Mouse (Mus musculus) kidney, embryonic 15.5 days (tissue): Measurements from ENCODE around the gene Trpm3. TPM values are rescaled to one million over a fixed set of nuclear protein-coding genes. Genes with fewer than 3 reads are reported as not detected.
A peak's percentile ranks its signal among the peaks of the same experiment; 100 is the strongest.

Source experiments
- ATAC-seq: fragments of 200-750 bp; cut with Nextera tagmentation; replicated peaks from 2 replicates; pipeline ENCODE4 v1.8.0; 2017; ENCODE audit warnings: moderate TSS enrichment; ENCODE audit not compliant: low FRiP score
- H3K27ac ChIP-seq: fragments of 300-500 bp; sonication (generic); 2 replicates; pipeline ENCODE4 v1.5.1; 2015; ENCODE audit warnings: mild to moderate bottlenecking, inconsistent platforms
- H3K27me3 ChIP-seq: fragments of 300-500 bp; sonication (generic); 2 replicates; pipeline ENCODE4 v1.6.1; 2015; ENCODE audit warnings: inconsistent platforms
- H3K36me3 ChIP-seq: fragments of 300-500 bp; sonication (generic); 2 replicates; pipeline ENCODE4 v1.6.1; 2015; ENCODE audit warnings: inconsistent platforms
- H3K4me1 ChIP-seq: fragments of 300-500 bp; sonication (generic); 2 replicates; pipeline ENCODE4 v1.6.1; 2015; ENCODE audit warnings: inconsistent platforms
- H3K4me2 ChIP-seq: fragments of 300-500 bp; sonication (generic); 2 replicates; pipeline ENCODE4 v1.6.1; 2015; ENCODE audit warnings: moderate library complexity, mild to moderate bottlenecking, inconsistent platforms
- H3K4me3 ChIP-seq: fragments of 300-500 bp; sonication (generic); replicated peaks from 2 replicates; pipeline ENCODE4 v1.5.1; 2015; ENCODE audit warnings: mild to moderate bottlenecking, inconsistent platforms
- H3K9ac ChIP-seq: fragments of 300-500 bp; sonication (generic); 2 replicates; pipeline ENCODE4 v1.6.1; 2015; ENCODE audit warnings: mild to moderate bottlenecking, inconsistent platforms
- H3K9me3 ChIP-seq: fragments of 300-500 bp; sonication (generic); replicated peaks from 2 replicates; pipeline ENCODE4 v1.6.1; 2016; ENCODE audit warnings: inconsistent platforms
- WGBS: fragments of 180-500 bp; shearing (Covaris S2); methylation state at CpG from one replicate; pipeline ENCODE4 v1.1.7; 2015; ENCODE audit warnings: mixed read lengths; 5-methylcytosine and 5-hydroxymethylcytosine counted together
- polyA plus RNA-seq: library from polyadenylated mRNA; unstranded; fragments of >200 nt; fragmentation: Nextera tagmentation; extraction: Ambion mirVana; gene quantifications from 2 replicates; pipeline ENCODE4 v1.2.1, GENCODE M21; 2015

The Trpm3 gene
- polyA plus RNA-seq, 1 experiment from 2014 or later = 3.5 TPM

DNA sequence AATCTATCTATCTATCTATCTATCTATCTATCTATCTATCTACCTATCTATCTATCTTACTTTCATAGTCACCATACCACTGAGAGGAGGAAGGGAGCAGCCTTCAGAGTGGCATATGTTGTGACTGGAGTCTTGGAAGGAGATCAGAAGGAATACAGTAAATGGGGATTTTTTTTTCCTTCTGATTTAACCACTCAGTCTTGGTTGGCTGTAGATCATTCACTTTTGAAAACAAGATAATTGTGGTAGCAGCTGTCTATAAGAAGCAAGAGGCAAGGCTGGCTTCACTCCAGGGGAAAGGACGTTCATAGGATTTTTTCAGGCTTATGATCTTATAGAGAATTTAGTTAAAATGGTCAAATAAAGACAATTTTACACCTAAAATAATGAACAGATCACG lies 188.0 kb downstream of the Trpm3 start:
- Histone ChIP-seq H3K4me3 (no peak overlapping the region), H3K4me2 (no peak overlapping the region), H3K27ac (no peak overlapping the region), H3K36me3 (no peaks in the 10 kb centered on the region), H3K9ac (no peak overlapping the region), H3K9me3 (no peaks in the 10 kb centered on the region), H3K27me3 (no peaks in the 10 kb centered on the region), H3K4me1 (no peaks in the 10 kb centered on the region)
- whole genome bisulfite sequencing = 61% methylated on average over 2 of the region's 2 CpGs
- no peak for ATAC-seq

DNA sequence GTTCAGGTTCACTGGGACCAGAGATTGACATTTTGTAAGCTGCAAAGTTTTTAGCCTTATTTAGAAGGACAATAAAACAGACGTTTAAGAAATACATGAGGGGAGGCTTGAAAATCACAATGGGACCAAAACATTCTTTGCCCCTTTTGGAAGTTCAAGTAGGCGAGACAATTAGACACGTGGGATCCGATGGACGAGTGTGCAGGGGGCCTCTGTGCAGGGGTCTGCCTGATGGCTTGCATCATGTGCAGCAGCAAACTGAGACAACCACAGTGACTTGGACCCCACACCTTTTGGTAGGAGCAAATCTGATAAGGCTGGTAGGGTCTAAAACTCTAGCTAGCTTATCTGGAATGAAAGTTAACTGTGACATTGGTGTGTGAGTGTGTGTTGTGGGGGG lies 188.4 kb downstream of the Trpm3 start:
- H3K9ac ChIP-seq = no peak overlapping the region
- WGBS = 54% methylated on average over 5 of the region's 5 CpGs
- H3K27ac ChIP-seq = no peak overlapping the region
- H3K4me2 ChIP-seq = no peak overlapping the region
- no peaks in the 10 kb centered on the region for H3K27me3 ChIP-seq
- no peak for ATAC-seq
- H3K4me1 ChIP-seq = no peaks in the 10 kb centered on the region
- no peak overlapping the region for H3K4me3 ChIP-seq
- H3K36me3 ChIP-seq = no peaks in the 10 kb centered on the region
- H3K9me3 ChIP-seq = no peaks in the 10 kb centered on the region

DNA sequence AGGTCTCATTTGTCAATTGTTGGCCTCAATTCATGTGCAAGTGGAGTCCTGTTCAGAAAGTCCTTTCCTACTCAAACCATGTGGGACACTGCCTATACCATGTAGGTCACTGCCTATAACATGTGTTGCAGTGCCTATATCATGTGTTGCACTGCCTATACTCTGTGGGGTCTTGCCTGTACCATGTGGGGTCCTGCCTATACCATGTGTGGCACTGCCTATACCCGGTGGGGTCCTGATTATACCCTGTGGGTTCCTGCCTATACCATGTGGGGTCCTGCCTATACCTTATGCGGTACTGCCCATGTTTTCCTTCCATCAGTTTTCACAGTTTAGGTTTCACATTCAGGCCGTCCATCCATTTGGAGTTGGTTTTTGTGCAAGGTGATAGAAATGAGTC lies 197.4 kb downstream of the Trpm3 start:
- 85% methylated on average over 3 of the region's 3 CpGs for WGBS
- Histone ChIP-seq H3K4me2 (no peak overlapping the region), H3K9ac (no peak overlapping the region), H3K9me3 (no peaks in the 10 kb centered on the region), H3K27me3 (no peaks in the 10 kb centered on the region), H3K27ac (no peak overlapping the region), H3K36me3 (no peaks in the 10 kb centered on the region), H3K4me1 (no peaks in the 10 kb centered on the region), H3K4me3 (no peak overlapping the region)
- peak; percentile 43; the same call in 1 of the 2 replicates for ATAC-seq

DNA sequence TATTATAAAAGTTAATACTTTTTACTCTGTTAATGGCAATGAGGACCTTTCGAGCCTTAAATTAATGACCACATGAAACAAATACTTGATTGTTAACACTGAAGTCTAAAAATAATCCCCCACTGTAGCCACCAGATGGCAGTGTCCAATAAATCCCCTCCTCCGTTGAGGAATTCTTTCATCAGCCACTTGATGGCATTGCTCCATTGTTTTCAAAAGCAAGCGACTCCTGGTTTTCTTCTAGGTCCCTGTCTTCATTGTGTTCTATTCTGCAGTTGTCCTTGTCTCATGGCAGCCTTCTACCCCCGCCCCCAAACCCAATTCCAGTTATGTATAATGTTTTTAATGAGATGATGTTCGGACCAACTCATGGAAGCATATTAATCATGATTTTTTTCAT lies 198.6 kb downstream of the Trpm3 start:
- Histone ChIP-seq H3K4me3 (no peak overlapping the region), H3K27me3 (no peaks in the 10 kb centered on the region), H3K9me3 (no peaks in the 10 kb centered on the region), H3K36me3 (no peaks in the 10 kb centered on the region), H3K4me2 (no peak overlapping the region), H3K4me1 (no peaks in the 10 kb centered on the region), H3K27ac (no peak overlapping the region), H3K9ac (no peak overlapping the region)
- WGBS = 15% methylated on average over 5 of the region's 5 CpGs
- 0 out of 2 replicates have a peak, but pooled peaks have one; percentile 46 for ATAC-seq

DNA sequence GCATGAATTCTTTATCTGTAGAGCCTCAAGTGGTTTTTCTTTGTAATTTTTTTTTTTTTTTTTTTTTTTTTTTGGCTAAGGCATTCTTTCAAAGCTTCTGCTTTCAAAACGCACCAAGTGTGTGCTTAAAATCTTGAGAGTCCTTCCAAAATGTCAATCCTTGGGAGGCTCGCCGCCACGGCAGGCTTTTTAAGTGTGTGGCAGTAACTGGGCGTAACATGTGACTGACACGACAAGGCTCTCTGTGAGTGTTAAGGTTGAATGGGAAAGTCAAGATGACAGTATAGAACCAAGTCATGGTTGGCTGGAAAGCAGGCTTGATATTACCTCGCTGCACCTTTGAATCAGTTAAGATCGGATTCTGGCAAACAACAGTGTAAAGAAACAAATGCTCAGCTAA lies 200.1 kb downstream of the Trpm3 start:
- no peak overlapping the region for H3K27ac ChIP-seq
- no peaks in the 10 kb centered on the region for H3K27me3 ChIP-seq
- no peaks in the 10 kb centered on the region for H3K36me3 ChIP-seq
- no peak overlapping the region for H3K4me3 ChIP-seq
- H3K4me1 ChIP-seq = no peaks in the 10 kb centered on the region
- H3K4me2 ChIP-seq = no peak overlapping the region
- H3K9me3 ChIP-seq = no peaks in the 10 kb centered on the region
- no peak overlapping the region for H3K9ac ChIP-seq
- no peak for ATAC-seq
- 79% methylated on average over 8 of the region's 8 CpGs for WGBS

DNA sequence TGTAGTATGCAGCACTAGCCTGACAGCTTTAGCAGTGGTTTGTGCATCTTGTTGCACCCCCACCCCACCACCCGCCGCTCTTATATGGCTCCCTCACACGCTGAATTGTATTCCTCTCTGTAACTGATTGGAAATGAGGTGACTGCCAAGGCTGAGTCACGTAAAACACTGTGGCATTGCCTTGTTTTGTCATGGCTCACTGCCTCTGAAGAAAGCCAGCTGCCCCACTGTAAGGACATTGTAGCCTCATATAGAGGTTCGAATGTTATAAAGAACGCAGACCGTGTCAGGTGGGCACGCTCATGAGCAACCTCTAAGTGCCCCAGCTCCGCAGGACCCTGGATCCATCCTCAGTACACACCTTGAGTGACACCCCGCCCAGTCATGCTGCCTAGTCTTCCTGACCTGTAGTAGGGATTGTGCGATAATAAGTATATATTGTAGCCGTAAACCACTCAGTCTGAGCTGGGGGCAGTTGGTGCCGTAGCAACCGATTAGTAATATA lies 215.2 kb downstream of the Trpm3 start:
- Histone ChIP-seq H3K4me2 (0 out of 2 replicates have a peak overlapping the region, but pooled peaks have one; percentile 2), H3K27me3 (no peaks in the 10 kb centered on the region), H3K36me3 (no peaks in the 10 kb centered on the region), H3K4me1 (peaks cover 6% of the 10 kb centered on the region; the same call in 1 of the 2 replicates), H3K27ac (no peak overlapping the region), H3K9ac (no peak overlapping the region), H3K4me3 (no peak overlapping the region), H3K9me3 (no peaks in the 10 kb centered on the region)
- 53% methylated on average over 14 of the region's 14 CpGs for WGBS
- ATAC-seq = peak; percentile 75

DNA sequence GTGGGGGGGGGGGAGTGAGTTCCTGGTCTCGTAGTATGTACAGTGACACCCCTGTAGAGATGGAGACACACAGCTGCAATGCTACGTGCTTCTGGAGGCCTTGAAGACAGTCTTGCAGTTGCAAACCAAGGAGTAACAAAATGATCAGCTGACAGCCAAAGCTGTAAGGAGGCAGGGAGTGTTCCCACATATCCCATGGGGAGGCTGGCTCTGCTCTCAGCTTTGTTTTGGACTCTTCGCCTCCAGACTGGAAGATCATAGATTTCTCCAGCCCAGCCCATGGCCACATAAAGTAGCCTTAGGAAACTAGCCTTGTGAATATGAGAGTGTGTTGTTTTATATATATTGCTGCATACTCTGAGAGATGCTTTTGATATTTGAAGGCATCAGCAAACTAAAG lies 248.0 kb downstream of the Trpm3 start:
- Histone ChIP-seq H3K27ac (no peak overlapping the region), H3K4me3 (no peak overlapping the region), H3K9me3 (no peaks in the 10 kb centered on the region), H3K4me2 (no peak overlapping the region), H3K4me1 (no peaks in the 10 kb centered on the region), H3K36me3 (no peaks in the 10 kb centered on the region), H3K9ac (no peak overlapping the region), H3K27me3 (no peaks in the 10 kb centered on the region)
- no peak for ATAC-seq
- WGBS = 71% methylated on average over 3 of the region's 3 CpGs

DNA sequence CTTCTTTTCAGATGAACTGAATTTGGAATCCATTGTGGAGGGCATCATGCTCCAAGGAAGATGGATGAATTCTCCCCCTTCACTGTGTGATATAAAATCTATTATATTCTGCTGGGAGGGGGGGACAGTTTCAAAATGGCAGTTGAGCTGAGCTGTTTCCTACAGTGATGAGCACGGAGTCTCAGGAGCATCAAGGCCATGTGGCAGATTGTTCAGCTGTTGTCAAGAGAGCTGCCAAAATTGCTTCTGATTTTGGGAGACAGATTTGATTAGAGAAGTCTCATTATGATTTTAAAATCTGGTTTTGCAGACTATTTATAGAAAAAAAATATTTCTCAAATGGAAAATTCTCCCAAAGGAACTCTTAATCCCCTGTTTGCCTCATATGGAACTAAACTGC lies 255.9 kb downstream of the Trpm3 start:
- Histone ChIP-seq H3K36me3 (no peaks in the 10 kb centered on the region), H3K4me2 (no peak overlapping the region), H3K27me3 (no peaks in the 10 kb centered on the region), H3K9ac (no peak overlapping the region), H3K4me3 (no peak overlapping the region), H3K4me1 (no peaks in the 10 kb centered on the region), H3K9me3 (no peaks in the 10 kb centered on the region), H3K27ac (no peak overlapping the region)
- WGBS = 87% methylated on average over 1 of the region's 1 CpGs
- ATAC-seq = no peak

DNA sequence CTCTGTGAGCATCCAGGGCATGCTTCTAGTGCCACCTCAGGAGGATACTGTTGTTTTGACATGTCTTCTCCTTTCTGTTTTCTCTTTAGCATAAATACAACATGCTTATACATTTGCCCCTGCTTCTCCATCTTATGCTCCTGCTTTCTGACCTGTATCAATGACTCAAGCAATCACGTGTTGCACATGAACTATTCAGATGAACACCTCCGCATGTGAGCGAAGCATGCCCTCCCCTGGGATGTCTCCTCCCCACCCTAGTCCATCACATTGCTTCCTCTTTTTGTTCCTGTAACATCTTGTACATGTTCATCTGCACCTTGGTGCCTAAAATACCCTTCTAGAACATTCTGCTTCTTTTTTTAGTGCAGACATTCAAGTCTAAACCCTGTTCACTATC lies 265.2 kb downstream of the Trpm3 start:
- no peaks in the 10 kb centered on the region for H3K27me3 ChIP-seq
- H3K4me1 ChIP-seq = no peaks in the 10 kb centered on the region
- no peak overlapping the region for H3K4me2 ChIP-seq
- no peak overlapping the region for H3K4me3 ChIP-seq
- no peak overlapping the region for H3K9ac ChIP-seq
- H3K9me3 ChIP-seq = no peaks in the 10 kb centered on the region
- H3K36me3 ChIP-seq = no peaks in the 10 kb centered on the region
- ATAC-seq = no peak
- WGBS = 92% methylated on average over 3 of the region's 3 CpGs
- no peak overlapping the region for H3K27ac ChIP-seq

DNA sequence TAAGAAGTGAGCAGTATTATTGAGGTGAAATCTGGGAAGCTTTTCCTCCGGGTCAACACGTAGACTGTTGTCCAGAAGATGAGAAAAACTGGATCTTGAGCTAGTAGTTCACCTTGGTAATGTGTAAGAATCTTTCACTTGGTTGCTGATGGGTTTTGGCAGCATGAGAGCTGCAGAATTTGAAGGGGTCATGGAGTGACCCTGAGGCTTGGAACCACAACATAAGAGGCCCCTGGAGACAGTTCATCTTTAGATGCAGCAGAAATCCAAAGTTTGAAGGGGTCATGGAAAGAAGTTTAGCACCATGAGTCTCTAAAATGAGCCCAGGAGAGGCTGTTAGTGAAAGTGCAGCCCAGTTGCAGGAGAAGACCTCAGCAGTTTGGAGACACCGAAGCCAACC lies 279.4 kb downstream of the Trpm3 start:
- Histone ChIP-seq H3K36me3 (no peaks in the 10 kb centered on the region), H3K9me3 (no peaks in the 10 kb centered on the region), H3K4me3 (no peak overlapping the region), H3K4me1 (no peaks in the 10 kb centered on the region), H3K4me2 (no peak overlapping the region), H3K27me3 (no peaks in the 10 kb centered on the region), H3K9ac (no peak overlapping the region), H3K27ac (no peak overlapping the region)
- no peak for ATAC-seq
- WGBS = 91% methylated on average over 3 of the region's 3 CpGs

DNA sequence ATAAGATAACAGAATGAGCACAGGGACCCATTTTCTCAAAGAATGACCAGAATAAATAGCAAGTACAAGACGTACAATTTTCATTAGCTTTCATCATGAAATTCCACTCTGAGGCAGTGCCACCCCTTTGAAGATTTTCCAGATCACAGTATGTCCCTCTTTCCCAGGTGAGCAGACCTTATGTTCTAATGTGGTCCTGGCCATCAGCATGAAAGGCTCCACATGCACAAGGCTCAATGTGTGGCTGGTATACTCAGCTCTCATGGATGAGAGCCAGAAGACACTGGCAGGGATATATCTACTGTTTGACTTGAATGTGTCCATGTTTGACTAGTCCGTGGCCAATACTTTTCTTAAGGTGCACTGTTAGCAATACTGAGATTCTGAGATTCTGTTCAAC lies 298.4 kb downstream of the Trpm3 start:
- no peak overlapping the region for H3K4me3 ChIP-seq
- no peak for ATAC-seq

DNA sequence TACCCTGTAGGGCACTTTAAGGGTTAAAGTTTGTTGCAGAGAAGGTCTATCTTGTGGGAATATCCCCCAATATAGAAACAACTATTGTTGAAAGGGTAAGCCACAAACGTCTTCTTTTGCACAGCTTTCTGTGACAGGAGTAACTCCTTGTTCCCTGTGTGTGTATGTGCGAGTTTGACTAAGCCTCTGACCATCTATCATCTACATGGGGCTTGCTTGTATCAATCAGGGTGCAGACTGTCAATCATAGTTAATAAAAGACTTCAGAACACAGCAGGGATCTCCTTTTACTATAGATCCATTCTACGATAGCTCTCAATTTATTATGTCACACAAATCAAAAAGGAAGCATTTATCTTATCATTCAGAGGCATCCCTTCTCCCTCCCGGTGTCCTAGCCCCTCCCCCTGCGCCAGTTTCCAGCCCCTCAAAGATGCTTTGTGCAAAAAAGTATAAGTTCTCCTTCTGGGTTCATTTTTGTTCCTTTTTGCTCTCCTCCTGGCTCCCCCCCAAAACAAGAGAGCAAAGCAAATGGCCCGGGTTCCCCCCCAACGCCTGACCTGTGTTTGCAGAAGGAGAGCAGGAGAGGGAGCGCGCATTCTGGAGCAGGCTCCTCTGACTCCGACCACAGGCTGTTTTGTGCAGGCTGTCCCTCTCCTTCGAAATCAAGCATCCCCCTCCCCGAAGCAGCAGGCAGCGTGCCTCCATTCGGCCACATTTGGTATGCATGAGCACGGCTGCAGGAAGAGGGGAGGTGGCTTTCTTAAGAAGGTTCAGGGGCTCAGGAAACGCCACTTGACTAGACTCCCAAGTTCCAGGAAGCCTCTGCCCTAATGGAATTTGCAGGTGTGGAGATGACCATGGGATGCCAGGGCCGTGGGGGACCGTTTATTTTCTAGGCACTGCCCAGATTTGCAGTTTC lies 308.8 kb downstream of the Trpm3 start:
- H3K27ac ChIP-seq = no peak overlapping the region
- peak overlapping the region; percentile 73 for H3K4me2 ChIP-seq
- H3K4me3 ChIP-seq = peak overlapping the region; percentile 36
- no peak overlapping the region for H3K9ac ChIP-seq
- H3K9me3 ChIP-seq = no peaks in the 10 kb centered on the region
- peak; percentile 77 for ATAC-seq
- H3K36me3 ChIP-seq = no peaks in the 10 kb centered on the region
- no peaks in the 10 kb centered on the region for H3K27me3 ChIP-seq
- 4% methylated on average over 18 of the region's 18 CpGs for WGBS
- peaks cover 27% of the 10 kb centered on the region for H3K4me1 ChIP-seq

More for the DNA sequence above, 298.4 kb downstream of the Trpm3 start:
- H3K9me3 ChIP-seq = no peaks in the 10 kb centered on the region
- H3K36me3 ChIP-seq = no peaks in the 10 kb centered on the region
- no peak overlapping the region for H3K4me2 ChIP-seq
- no peaks in the 10 kb centered on the region for H3K27me3 ChIP-seq
- no peak overlapping the region for H3K9ac ChIP-seq
- WGBS = 88% methylated on average over 2 of the region's 2 CpGs
- no peak overlapping the region for H3K27ac ChIP-seq
- H3K4me1 ChIP-seq = no peaks in the 10 kb centered on the region
